Mouse (Mus musculus) adrenal gland, postnatal 25 days (tissue): ENCODE results near the gene Alkbh1. TPM values are rescaled to one million over a fixed set of nuclear protein-coding genes. Genes with fewer than 3 reads are reported as not detected.

ENCODE experiments used
- DNase-seq: peaks from one replicate; pipeline ENCODE4 v3.0.0; 2021; ENCODE audit warnings: mixed read lengths
- total RNA-seq: library from RNA; stranded (reverse); gene quantifications from 2 replicates; pipeline ENCODE4 v1.2.3, GENCODE M21; 2021

Gene Alkbh1
- total RNA-seq, 1 experiment from 2014 or later: 20.4 TPM

GRCm38 (mm10) chr12:87418921-87419320 is 24.9 kb downstream of the Alkbh1 start:
- no peak for DNase-seq

DNA sequence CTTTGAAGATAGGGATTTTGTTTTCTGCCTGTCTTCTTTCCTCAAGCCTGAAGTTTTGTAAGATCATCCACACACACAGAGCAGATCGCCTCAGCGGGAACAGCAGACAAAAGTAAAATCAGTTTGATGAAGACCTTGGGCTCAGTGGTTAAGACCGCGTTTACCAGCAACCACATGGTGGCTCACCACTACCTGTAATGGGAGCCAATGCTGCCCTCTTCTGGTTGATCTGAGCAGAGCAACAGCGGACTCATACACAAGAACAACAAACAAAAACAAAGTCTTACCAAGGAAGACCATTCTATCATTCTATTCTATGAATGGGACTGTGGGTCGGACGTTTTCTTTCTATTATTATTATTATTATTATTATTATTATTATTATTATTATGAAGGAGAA is 27.1 kb downstream of the Alkbh1 start:
- peak; percentile 62 for DNase-seq

DNA sequence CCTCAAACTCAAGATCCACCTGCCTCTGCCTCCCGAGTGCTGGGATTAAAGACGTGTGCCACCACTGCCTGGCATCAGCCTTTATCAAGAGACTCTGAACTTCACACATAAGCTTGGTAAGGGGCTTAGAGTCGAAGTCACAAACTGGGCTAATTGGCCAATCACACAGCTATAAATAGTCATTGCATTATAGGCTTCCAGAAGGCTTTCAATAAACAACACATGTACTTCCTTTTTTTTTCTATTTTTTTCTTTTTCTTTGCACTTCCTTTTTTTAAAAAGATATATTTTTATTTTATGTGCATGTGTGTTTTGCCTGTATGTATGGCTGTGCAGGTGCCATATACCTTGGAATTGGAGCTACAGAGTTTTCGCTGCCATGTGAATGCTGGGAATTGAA is 28.5 kb downstream of the Alkbh1 start:
- DNase-seq: no peak

DNA sequence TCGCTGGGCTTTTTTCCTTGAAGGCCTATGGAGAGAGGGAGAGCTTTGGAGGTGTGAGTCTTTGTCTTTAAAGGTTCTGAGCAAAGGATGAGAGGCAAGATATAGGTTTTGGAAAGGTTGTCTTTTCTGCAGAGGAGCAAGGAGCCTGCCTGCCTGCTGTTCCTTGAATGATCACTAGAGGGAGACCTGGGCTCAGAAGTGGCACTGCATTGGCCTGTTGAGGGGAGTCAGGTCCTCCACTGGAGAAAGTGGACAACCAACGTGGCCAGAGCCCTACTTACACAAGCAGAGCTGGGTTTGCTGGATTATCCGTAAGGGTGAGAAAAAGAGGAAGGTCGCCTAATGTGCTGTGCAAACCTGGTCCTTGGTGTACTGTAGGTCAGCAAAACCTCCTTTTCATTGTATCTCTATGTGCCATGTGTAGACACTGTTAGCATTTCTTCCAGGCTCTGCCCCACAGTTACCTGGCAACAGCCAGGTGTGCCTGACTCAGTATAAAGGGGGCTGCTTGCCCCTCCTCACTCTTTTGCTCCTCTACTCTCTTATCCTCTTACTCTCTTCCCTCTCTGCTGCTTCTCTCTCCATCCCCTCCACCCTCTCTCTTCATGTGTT is 30.5 kb downstream of the Alkbh1 start:
- peak; percentile 72 for DNase-seq

DNA sequence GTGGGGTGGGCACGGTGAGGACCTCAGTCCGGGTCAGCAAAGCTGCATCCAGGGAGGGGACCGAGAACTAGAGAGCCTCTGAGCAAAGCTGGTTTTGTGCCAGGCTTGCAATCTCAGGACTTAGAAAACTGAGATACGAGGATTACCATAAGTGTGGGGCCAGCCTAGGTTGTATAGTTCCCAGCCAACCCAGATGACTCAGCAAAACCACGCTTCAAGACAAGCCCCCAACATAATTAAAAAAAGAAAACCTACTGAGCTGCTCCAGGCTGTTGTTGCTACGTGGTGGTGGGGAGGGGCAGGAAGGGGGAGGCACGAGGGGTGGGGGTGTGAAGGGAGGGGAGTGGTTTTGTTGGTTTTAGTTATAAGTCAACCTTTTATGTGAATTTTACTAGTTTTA is 32.8 kb downstream of the Alkbh1 start:
- no peak for DNase-seq

DNA sequence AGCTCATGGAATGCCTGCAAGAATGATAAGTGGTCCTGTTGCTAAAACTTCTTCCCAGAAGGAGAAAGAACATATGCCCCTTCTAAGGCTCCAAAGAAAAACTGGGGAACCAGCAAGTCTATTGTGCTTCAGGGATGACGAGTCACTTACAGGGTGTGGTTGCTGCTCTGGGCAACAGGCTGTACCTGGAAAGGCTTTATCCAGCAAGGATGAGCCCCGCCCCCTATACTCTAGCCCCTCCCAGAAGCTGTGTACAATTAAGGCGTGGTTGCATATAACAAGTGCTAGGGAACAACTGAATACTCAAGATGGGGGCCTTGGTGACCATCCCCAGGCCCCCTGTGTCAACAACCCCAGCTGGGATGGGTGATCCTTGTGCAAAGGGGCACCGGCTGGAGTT is 34.7 kb downstream of the Alkbh1 start:
- no peak for DNase-seq

GRCm38 (mm10) chr12:87407869-87408605 is 35.8 kb downstream of the Alkbh1 start:
- peak; percentile 57 for DNase-seq

- no peak for DNase-seq
Observed at GRCm38 (mm10) chr12:87405721-87406120, 38.1 kb downstream of the Alkbh1 start.

DNA sequence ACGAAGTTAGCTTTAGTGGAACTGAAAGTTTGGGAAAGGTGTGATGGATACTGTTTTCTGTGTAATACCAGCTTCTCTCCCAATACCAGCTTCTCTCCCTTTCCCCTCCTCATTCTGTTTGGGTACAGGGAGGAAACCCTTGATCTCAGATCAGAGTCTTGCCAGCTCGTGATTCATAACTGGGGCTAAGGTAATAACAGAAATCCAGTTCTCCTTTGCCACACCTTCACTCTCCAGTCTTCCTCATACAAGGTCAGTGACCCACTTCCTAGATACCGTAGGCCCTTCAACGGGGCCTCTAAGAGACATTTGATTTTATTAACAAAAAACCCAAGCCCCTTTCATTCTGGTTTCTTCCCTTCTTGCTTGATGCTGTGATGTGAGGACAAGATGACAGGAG is 38.7 kb downstream of the Alkbh1 start:
- DNase-seq: no peak

GRCm38 (mm10) chr12:87401883-87402282 is 41.9 kb downstream of the Alkbh1 start:
- no peak for DNase-seq

GRCm38 (mm10) chr12:87399119-87399819 is 44.5 kb downstream of the Alkbh1 start:
- DNase-seq: no peak

DNA sequence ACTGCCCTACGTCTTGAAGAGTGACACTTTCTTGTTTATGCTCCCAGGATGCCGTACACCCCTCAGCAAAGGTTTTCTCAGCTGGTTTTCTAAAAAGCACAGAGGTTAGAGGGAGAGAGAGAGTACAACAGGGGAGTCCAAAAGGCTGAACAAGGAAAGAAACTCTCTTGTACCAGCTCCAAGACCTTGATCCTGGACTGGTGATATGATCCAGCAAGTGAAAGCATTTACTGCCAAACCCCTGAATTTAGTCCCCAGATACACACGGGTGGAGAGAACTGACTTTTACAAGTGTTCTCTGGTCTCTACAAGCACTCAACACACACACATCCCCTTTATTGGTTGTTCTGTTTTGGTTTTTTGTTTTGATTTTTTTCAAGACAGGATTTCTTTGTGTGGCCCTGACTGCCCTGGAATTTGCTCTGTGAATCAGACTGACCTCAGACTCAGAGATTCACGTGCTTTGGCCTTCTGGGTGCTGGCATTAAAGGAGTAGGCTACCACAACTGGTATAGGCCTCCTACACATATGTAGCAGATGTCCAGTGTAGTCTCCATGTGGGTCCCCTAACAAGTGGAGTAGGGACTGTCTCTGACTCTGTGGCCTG is 45.9 kb downstream of the Alkbh1 start:
- DNase-seq: peak; percentile 25

GRCm38 (mm10) chr12:87397126-87397525 is 46.7 kb downstream of the Alkbh1 start:
- DNase-seq: no peak

- DNase-seq: no peak
Observed at GRCm38 (mm10) chr12:87394316-87394715, 49.5 kb downstream of the Alkbh1 start.

GRCm38 (mm10) chr12:87393447-87394145 is 50.2 kb downstream of the Alkbh1 start:
- DNase-seq: no peak

DNA sequence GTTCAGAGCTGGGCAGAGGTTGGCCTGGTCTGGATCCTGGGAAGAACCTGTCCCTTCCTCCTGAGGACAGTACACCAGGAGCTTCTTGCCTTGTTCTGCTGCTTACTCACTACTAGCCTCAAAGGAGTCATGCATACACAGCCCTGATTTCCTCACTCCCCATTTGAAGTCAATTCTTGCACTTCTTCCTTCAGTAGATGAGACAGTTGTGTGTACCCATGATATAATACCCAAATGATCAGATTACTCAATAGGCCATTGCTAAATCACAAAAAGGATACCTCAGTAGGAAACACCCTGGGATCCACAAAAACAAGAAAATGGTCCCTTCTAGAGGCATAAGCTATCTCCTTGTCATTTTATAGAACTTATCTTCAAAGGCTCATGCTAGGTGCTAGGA is 52.5 kb downstream of the Alkbh1 start:
- DNase-seq: no peak

DNA sequence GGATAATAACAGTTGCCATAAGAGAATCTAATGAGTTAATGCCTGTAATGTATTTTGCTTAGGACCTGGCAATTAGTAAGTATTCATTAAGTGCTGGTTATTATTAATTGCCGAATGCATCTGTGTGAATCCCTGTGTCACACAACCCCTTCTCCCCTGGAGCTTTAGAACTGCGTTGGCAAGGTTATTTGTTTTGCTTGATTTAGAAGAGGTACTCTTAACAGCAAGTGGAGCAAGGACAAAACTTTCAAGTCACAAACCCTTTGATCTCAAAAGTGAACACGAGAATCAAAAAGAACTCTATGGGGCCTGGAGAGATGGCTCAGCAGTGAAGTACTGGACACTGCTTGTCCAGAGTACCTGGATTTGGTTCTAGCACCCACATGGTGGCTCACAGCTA is 54.6 kb downstream of the Alkbh1 start:
- no peak for DNase-seq

DNA sequence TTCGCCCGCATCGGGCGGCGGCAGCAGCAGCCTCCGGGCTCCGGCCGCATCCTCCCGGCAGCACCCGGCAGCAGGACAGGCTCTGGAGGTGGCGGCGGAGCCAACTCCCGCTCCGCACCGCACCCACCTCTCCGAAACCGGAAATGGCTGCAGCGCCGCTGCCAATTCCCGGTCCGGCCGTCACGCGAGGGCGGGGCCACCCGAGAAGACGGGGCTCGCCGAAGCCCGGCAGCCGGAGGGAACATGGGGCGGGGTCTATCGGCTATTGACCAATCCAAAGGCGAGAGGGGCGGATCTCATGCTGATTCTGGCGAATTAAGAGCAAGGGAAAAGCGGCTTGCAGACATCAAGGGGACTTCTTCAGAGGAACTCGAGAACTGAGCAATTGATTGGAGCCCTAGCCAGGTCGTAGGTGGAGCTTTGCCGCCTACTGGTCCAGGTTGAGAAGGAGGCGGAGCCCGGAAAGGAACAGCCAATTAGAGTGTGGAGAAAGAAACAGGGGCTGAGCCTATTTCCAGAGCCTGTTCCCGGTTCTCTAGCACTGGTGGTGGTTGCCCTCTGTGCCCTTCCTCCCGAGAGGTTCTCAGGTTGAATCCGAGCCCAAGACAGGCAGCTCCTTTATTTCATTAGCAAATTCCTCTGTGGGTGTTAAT is 55.6 kb downstream of the Alkbh1 start, which contains the start of gene Sptlc2:
Gene Sptlc2, minus strand, starts transcription at position 234 of the 653 bp plus-strand sequence.
- peak; percentile 99 for DNase-seq

- DNase-seq: peak; percentile 26
Observed at GRCm38 (mm10) chr12:87387171-87388121, 56.4 kb downstream of the Alkbh1 start.

DNA sequence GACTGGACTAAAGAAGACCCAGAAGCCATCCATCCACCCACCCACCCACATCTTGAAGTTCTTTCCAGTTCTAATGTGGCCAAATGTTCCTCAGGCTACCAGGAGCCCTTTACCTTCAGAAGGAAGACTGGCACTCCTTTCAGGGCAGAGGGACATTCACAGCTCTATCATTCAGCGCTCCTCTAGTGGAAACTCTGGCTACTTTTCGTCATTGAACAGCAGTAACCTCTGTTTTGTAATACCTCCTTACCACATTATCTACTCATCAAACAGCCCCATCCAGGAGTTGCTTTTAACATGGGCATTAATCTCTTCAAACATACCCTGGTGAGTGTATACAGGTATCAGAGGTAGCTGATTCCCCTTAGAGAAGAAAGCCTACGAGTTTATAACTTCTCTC is 58.8 kb downstream of the Alkbh1 start:
- DNase-seq: no peak

DNA sequence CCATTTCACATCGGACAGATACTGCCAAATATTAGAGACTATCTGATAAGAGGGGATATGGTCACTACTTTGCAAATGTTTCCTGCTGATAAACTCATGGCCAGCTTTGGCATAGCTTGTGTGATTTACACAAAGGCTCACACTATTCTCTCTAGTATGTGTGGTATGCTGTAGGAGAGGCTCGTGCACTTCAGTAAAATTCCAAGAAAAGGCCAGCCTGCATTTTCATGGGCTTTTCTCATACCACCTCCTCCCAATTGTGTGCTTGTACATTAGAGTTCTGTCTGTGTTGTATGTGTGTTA is 62.5 kb downstream of the Alkbh1 start:
- no peak for DNase-seq
